Mouse (Mus musculus): ENCODE data around the gene Olfr860. TPM values are rescaled to one million over a fixed set of nuclear protein-coding genes. Genes with fewer than 3 reads are reported as not detected.
"Not testable (repeated sequence)": the region's sequence is repeated elsewhere in the genome, so short reads cannot be mapped to it uniquely, and the experiment has no call there.

Gene Olfr860
- total RNA-seq (2021), result not detected

DNA sequence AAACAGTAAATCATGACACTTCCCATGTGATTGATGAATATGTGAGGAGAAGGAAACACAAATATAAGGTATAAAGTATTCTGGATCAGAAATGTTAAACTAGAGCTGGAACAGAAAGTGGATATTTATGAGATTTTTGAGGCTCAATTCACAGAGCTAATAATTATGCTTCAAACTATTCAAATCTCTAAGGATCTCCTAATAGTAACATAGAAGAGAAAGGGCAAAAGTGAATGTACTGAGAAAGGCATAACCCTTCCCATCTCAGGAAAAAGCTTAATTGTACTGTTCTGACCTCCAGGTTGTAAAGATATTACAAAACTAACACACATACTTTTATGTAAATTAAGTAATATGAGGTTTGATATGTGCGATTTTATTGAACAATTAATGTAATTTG, at the start of gene Olfr860:
TSS of gene Olfr860 (minus strand) at position 101 of the 400 bp plus-strand sequence.
- no peak for DNase-seq (ENCODE audit: extremely low spot score in 1 of 2, low spot score in 1 of 2)

DNA sequence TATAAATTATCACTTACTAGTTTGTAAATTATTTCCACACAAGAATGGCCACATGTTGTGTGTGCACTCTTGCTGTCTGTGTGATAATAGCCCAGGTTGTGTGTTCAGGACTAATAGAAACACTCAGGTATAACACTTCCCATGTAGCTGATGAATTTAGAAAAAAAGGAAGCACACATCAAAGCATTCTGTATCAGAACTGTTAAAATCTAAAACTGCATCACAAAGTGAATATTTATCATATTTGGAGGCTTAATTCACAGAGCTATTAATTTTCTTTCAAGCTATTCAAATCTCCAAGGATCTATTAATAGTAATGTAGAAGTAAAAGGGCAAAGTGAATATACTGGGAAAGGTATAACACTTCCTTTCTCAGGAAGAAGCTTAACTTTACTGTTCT, 38.4 kb upstream of the Olfr860 start, which contains the start of gene Olfr862:
TSS of gene Olfr862 (minus strand) at position 101 of the 400 bp plus-strand sequence.
- DNase-seq (ENCODE audit: extremely low spot score in 1 of 2, low spot score in 1 of 2), result no peak

GRCm38 (mm10) chr9:19804606-19805005, 44.9 kb downstream of the Olfr860 start, which contains the start of gene Olfr859:
Gene Olfr859 (plus strand): TSS chr9:19804906.
- not testable (repeated sequence) for DNase-seq (ENCODE audit: extremely low spot score in 1 of 2, low spot score in 1 of 2)

DNA sequence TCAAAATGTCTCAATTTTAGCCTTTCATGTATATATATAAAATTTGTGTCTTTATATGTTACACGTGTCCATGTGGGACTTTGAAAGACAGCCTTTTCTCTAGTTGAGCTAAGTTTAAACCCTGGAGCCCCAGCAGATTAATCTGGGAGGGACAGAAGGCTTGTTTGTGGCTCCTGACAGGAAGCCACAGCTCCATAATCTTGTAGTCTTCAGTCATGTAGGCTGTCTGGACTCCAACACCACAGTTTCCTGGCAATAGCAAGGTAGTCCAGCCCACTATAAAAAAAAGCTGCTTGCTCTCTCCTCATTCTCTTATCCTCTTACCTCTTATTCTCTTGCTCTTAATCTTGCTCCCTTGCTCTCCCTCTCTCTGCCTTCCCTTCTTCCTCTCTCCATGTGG, 46.5 kb downstream of the Olfr860 start:
- no peak for DNase-seq (ENCODE audit: extremely low spot score in 1 of 2, low spot score in 1 of 2)

Other genes with a start within 250 kb of the Olfr860 start
- gene Zfp317, start 227.6 kb downstream of the Olfr860 start, total RNA-seq (2021), result 10 to 100 TPM; 20.7 to 21.7 TPM
- not detected for gene Olfr857, start 140.3 kb downstream of the Olfr860 start, total RNA-seq (2021)
- not detected for gene Olfr58, start 69.5 kb downstream of the Olfr860 start, total RNA-seq (2021)
- gene Olfr859, start 44.8 kb downstream of the Olfr860 start, total RNA-seq (2021), result not detected
- not detected for gene Olfr862, start 38.3 kb upstream of the Olfr860 start, total RNA-seq (2021)
- not detected for gene Olfr77, start 67.1 kb upstream of the Olfr860 start, total RNA-seq (2021)
- gene Olfr866, start 178.3 kb upstream of the Olfr860 start, total RNA-seq (2021), result not detected
- not detected for gene Olfr867, start 207.8 kb upstream of the Olfr860 start, total RNA-seq (2021)
- not detected for gene Olfr868, start 248.9 kb upstream of the Olfr860 start, total RNA-seq (2021)

All from layer of hippocampus, postnatal 25 days (tissue).